Mouse (Mus musculus) retina, postnatal 7 days (tissue): Measurements from ENCODE around the gene Trp53.
A peak's percentile ranks its signal among the peaks of the same experiment; 100 is the strongest.
"Not testable (repeated sequence)": the region's sequence is repeated elsewhere in the genome, so short reads cannot be mapped to it uniquely, and the experiment has no call there.

Experiments
- DNase-seq: peaks from one replicate; pipeline ENCODE4 v3.0.0-alpha.2; 2012; ENCODE audit warnings: low read depth, low spot score

Trp53 gene

DNA sequence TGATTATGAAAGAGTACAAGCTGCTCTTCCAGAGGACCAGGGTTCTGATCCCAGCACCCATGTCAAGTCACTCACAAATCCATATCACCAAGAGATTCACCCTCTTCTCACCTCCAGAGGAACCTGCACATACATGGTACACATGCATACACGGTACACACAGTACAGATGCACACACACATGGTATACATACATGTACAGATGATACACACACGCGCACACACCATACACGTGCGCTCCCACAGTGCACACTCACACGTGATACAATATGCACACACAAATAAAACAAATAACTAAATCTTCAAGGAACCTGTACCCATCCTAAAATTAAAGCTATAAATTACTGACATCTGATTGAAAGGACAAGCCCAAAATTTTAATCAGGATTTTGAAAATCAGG lies 14.7 kb downstream of the Trp53 start:
- no peak for DNase-seq

DNA sequence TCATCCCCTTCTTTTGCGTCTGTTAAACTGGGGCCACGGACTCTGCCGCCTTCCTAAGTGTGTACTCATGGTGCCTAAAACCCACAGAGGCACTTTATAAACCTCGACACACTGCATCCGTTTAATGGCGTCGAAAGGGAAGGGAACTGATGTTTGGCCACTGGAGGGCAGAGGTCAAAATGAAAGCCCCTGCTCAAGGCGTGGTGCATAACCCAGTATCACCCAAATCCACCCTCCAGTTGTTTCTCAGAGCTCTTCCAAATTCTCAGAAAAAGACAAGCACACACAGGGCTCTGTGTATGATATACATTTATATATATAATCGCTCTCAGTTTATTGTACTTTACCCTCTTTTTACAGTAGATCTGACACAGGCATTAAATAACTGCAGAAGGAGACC lies 19.3 kb downstream of the Trp53 start:
- no peak for DNase-seq

DNA sequence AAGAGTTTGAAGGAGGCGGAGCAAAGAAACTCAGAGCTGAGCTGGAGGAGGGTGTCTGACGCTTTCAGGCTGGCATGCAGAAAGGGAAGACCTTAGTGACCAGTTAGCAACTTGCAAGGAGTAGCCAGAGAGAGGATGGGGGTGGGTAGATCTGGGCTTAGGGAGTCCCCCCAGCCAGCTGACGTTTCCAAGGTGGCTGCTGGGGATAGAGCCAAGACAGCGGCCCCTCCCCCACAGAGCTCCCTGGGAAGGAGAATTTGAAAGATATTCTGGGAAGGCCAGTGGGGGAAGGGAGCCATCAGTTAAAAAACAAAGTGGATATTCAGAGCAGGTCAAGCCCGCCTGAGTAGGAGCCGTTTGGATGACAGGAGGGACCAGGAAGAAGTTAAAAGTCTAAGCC lies 19.9 kb downstream of the Trp53 start:
- no peak for DNase-seq

DNA sequence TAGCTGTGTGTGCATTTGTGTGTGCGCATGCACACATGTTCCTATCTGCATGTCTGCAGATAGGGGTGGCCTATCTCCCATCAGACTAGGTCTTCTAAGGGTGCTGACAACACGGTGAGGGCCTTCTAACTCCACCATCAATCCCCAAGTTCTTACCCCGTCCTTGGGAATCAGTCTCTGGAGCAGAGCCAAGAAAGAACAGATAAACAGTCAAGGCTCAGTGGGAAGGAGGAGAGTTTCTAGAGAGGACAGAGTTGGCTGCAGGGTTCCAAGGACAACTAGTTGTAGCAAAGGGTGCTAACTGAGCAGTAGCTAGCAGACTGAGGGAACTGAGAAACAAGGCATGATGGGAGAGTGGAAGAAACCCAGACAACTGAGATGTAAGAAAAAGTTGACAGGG lies 21.6 kb downstream of the Trp53 start:
- no peak for DNase-seq

DNA sequence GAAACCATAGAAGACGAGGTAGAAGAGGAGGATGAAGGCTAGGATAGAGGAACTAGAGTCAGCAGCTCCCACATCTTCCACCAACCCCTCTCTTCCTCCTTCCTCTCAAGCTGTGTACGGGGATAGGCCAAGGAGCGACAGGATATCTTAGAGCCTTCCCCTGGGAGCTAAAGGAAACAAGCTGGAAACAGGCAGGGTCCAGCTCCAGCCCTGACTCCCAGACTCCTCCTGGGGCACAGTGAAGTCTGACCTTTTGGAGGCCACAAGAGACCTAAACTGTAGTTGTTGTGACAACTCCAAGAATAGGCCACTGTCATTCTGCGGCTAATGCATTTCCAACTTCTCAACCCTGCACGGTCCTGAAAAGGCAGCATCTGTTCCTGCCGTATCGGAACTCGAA lies 23.4 kb downstream of the Trp53 start:
- no peak for DNase-seq

DNA sequence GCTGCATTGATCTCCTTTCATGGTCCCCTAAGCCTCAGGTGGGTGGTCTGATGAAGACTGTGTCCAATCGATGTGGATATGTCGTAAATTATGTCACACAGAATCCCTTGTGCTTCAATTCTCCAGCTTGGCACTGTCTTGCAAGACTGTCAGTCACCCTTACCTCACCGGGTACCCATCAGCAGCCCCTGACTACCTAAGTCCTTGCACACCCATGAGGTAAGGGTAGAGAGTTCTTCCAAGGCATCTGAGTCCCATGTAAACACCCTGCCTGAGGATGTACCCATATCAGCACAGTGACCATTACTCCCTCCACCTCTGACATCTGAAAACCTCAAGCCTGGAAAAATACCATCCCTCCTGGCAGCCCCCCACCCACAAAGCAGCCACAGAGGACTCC lies 24.2 kb downstream of the Trp53 start:
- no peak for DNase-seq

DNA sequence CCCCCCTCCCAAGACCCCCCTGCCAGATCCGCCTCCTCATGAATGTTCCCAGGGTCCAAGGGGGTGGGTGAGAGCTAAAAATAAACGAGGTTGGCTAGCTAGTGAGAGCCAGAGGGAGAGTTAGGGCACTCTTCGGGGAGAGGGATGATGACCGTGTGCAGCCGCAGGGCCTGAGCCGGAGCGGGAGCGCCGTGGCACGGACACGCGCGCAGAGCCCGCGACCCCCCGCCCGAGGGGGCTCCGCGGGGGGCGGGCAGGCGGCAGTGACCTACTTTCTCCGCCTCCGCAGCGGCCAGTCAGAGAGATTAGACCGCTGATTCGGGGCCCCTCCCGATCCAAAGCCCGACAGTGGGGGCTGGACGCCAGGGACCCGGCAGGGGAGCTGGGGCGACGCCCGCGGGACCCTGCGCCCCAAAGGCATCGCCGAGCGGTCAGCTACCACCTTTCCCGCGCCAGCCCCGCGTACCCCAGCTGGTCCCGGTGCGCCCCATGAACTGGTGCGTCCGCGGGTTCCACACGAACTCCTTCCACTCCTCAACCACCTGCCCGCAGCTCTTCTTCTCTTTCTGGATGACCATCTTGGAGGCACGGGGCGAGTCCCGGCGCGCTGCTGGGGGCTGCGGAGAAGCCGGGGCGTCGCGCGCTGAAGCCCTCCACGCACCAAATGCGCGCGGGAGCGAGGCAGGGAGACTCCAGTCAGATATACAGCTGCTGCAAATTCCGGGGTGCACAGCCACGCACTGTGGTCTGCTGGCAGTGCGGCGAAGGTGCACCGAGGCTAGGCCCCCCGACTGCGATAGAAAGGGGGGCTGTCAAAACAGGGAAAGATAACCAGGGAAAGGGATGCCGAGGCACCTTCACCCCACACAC lies 24.9 kb downstream of the Trp53 start:
- DNase-seq: peak; percentile 75

DNA sequence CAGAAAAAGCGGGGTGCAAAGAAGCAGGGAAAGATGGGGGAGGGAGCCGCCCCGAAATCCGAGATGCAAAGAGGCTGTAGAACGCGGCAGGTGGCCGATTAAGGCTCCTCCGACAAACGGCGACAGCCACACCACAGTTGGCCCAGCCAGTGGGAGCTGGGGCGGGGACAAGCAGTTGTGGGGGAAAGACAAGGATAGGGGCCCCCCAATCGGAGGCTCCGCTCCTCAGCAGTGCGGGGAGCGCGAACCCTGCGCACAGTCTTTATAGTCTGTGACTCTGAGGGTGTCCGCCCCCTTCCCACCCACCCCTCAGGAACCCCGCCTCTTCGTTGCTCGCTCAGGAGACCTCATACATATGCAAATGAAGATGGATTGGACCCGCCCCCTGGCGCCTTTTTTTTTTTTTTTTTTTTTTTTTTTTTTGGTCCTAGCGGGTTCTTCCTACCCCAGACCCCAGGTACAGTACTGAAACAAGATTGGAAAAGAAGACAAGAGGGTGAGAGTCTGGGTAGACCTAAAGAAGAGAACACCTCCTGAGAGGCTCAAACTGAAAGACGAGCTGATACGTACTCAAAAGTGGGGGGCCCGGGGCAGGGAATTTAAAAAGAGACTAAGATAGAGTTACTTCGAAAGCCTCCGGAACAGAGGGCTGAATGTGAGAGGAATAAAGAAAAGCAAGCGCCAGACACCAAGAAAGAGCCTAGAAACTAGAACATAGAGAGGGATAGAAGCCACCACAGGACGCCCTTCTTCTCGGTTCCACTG lies 25.7 kb downstream of the Trp53 start, which contains the start of gene Atp1b2:
Gene Atp1b2 (minus strand): TSS at position 217 of the 765 bp plus-strand sequence.
- DNase-seq: peak; percentile 91

DNA sequence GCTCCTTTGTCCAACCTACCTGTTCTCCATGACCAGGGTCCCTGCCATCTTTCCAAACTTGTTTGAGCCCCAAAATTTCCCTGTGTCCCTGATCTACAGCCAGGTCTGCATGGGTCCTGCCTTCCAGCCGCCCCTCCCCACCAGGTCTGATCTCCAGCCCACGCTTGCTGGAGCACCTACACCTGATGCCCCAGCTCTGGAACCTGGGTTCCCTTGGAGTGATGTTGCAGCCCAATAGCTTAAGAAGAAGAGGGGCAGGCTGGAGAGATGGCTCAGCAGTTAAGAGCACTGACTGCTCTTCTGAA lies 26.3 kb downstream of the Trp53 start:
- DNase-seq: no peak

DNA sequence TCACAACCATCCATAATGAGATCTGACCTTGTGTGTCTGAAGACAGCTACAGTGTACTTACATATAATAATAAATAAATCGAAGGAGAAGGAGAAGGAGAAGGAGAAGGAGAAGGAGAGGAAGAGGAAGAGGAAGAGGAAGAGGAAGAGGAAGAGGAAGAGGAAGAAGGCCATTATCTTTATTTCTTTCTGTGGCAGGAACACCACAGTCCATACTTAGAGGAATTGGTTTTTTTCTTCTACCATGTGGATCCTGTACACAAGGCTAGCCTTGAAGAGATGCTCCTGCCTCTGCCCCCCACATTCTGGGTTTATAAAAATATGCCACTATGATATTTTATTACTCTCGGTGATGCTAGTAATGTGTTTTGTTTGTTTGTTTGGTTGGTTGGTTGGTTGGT lies 26.7 kb downstream of the Trp53 start:
- no peak for DNase-seq

DNA sequence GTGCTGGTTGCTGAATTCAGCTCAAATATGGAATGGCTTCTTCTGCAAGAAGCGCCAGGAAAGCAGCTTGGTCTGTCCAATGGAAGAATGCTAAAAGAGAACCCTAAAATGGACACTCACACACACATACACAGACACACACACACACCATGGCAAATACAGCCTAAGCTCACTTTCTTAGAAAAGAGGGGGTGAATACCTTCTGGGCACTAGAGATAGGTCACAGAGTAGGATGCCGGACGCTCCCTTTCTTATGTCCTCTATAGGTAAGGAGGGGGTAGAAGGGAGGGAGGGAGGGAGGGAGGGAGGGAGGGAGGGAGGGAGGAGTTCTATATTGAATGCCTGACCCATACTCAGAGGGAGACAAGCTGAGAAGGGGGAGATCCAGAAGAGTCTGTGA lies 28.4 kb downstream of the Trp53 start:
- no peak for DNase-seq

DNA sequence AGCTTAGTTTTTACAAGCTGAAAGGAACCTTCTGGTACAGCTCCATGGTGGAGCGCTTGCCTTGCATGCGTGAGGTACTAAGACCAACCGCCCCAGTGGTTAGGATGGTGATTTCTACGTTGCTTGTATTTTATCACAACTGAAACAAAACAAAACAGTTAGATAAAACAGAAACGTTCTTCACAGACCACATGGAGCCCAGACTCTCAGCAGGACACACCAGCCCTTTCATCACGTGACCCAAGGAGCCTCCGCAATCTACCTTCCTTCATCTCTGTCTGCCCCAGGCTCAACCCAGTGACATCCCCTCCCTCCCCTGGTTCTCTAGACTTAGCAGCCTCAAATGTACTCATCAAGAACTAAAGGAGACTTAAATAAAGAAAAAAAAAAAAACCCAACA lies 29.3 kb downstream of the Trp53 start:
- no peak for DNase-seq

DNA sequence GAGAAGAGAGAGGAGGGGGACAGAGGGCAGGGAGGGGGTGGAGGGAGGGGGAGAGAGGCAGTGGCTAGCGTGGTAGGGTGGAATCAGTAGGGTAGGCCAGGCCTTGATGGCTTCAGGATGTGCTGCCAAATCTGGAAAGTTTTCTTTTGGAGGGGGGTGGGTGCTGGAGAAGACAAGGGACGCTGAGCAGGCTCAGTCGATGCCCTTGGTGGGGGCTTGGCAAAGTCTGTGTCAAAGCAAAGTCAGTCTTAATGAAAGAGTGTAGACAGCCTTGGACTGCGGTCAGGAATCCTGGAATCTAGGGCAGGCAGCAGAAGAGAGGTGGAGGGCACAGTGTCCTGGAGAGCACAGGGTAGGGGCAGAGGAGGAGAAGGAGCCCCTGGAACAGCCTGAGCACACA lies 30.7 kb downstream of the Trp53 start:
- DNase-seq: no peak

DNA sequence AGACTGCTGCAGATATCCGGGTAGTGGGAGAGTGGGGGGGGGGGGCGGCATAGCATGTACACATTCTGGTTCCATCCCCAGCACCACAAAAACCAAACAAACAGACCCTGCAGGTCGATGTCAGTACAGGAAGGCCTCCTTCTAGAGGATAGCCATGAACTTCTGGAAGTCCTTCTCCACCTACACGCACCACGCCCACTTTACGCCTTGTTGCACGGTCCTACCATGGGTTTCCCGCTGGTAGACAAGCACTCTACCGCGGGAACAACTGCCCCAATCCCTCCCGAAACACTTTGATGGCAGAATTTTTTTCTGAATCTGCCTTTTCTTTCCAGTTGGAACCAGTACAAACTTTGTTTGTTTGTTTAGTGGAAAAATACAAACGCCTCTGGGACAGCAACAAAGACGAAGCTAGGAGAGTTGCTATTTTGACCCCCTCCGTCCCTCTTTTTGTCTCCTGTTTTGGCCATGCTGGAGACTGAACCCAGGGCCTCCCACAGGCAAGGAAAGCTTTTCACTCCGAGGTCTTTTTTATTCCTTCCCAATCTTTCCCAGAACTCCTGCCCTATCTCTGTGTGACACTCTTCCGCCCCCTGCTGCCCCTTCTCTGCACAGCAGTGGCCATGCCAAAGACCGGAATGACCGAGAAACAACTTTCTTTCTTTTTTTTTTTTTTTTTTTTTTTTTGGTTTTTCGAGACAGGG lies 33.5 kb downstream of the Trp53 start:
- DNase-seq: peak; percentile 61

DNA sequence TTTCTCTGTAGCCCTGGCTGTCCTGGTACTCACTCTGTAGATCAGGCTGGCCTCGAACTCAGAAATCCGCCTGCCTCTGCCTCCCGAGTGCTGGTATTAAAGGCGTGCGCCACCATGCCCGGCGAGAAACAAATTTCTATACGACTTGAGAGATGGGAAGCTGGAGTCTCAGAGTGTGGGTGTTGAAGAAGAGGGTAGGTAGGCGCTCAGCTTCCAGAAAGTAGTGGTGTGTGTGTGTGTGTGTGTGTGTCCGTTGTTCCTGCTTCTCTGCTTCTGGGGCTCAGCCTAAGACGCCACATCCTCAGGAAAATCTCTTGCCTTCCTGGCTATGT lies 34.1 kb downstream of the Trp53 start:
- not testable (repeated sequence) for DNase-seq

DNA sequence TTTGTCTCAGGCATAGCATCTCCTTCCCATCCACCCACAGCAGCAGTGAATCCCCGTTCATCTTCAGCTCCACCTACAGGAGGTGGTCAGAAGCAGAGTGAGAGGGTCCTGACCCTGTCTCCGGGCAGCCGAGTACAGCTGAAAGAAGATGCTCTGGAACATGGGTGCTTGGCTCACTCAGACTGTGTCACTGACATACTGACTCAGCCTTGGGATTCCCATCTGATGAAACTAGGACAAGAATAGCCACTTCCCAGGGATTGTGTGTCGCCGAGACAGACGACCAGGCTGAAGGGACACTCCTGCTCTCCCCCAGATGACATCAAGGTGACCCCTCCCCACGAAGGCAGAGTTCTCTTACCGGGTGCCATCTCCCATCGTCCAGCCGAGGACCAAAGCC lies 36.6 kb downstream of the Trp53 start:
- DNase-seq: no peak

DNA sequence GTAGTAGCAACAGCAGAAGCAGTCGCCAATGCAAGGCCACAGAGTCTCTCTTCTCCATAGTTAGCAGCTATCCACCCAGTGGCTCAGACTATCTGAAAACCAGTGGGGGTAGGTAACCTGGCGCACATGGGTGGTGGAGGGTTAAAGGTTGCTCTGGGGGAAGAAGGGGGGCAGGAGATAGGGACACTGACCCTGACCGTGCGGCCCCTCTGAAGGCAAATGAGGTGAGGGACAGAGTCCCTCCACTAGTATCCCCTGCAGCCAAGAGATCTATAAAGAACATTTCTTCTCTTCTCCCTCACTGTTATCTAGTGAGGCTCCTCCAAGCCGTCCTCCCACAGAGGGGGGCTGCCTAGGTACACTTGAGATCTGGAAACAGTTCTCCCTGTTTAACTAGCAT lies 37.6 kb downstream of the Trp53 start, which contains the start of gene Shbg:
Gene Shbg (minus strand): TSS at position 101 of the 400 bp plus-strand sequence.
- no peak for DNase-seq

DNA sequence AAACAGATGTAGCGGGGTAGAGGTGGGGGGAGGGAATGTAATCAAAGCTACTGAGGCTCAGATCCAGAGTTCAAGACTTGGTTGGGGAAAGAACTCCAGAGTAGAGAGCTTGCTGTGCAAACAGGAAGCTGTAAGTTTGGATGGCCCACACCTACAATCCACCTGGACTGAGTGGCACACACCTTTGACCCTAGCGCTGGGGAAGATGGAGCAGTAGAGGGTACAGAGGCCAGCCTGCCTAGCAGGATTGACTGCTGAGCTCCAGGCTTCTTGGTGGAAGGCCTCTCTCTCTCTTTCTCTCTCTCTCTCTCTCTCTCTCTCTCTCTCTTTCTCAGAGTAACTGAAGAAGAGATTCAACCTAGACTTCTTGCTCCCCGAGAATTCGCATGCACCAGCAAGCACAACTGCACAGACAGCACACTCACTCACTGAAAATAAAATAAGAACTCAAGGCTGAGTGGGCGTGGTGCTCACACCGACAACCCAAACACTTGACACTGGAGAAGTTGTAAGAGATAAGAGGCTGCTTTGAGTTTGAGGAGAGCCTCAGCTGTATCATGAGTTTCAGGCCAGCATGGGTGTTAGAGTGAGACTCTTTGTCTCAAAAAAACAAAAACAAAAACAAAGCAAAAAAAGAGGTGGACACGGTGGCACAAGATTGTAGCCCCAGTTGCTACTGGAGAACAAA lies 40.4 kb downstream of the Trp53 start:
- no peak for DNase-seq

DNA sequence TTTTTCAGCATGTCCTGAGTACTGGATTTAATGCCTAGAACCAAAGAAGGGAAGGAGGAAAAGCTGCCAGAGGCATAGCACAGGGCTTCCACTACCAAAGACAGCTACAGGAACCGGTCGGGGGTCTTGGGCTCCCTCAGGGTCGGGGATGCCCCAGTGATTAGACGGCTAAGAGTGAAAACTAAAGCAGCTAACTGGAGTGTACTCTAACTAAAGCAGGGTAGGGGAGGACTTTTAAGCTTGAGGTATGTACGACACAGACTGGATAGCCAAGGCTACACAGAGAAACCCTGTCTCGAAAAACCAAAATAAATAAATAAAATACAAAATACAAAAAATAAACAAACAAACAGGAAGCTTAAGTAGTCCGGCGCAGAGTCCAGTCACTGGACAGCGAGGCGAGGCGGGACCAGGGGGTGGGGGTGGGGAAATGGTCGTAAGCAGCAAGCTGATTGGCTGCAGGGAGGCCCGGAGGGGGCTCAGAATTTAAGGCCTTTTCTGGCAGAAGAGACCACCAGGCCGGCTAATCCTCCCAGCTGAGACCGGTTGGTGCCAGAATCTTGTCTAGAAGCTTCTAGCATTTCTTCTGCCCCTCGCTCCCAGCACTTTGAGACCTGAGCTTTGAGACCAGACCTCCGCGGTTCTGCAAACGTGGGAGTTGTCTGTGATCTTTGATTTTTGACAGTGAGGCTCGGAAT lies 41.6 kb downstream of the Trp53 start, which contains the start of gene Sat2:
Gene Sat2 (plus strand): TSS at position 454 of the 698 bp plus-strand sequence.
- DNase-seq: no peak

DNA sequence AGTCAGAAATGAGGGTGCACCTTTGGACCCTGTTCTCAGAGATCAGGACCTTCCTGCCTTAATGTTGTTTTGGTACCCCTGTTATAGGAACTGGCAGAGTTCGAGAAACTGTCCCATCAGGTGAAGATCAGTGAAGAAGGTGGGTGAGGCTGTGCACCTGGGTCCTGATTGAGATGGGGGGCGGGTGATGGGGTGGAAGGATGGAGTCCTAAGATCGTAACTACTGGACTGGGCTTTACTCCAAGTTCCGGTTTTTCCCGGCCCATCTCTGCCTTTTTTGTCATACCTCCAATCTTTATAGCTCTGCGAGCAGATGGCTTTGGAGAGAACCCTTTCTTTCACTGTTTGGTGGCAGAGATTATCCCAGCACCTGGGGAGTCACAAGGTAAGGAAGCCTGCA lies 42.2 kb downstream of the Trp53 start:
- DNase-seq: no peak

DNA sequence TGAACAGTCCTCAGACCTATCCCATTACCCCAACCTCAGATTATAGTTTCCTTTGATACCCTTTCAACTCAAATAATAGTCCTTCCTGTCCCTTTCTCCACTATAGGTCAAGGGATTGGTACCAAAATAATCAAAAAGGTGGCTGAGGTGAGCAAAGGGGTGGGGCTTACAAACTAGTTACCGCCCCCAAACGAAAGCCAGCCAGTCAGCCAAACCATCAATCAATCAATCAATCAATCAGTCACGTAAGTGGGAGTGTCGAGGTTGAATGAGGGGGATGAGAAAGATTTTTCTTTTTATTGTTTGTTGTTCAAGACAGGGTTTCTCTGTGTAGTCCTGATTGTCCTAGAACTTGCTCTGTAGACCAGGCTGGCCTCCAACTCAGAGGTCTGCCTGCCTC lies 42.8 kb downstream of the Trp53 start:
- no peak for DNase-seq
